Mouse (Mus musculus) inflammation-experienced regulatory T-cells, adult 16 weeks (primary cell): ENCODE data around the gene Vmn2r92. TPM values are rescaled to one million over a fixed set of nuclear protein-coding genes. Genes with fewer than 3 reads are reported as not detected.

Source experiments
- polyA plus RNA-seq: library from polyadenylated mRNA; unstranded; fragments of 100-300 nt; shearing (Covaris generic); gene quantifications from one replicate; pipeline ENCODE4 v1.2.1, GENCODE M21; 2017

Vmn2r92 gene
- polyA plus RNA-seq, result 0.06 TPM

DNA sequence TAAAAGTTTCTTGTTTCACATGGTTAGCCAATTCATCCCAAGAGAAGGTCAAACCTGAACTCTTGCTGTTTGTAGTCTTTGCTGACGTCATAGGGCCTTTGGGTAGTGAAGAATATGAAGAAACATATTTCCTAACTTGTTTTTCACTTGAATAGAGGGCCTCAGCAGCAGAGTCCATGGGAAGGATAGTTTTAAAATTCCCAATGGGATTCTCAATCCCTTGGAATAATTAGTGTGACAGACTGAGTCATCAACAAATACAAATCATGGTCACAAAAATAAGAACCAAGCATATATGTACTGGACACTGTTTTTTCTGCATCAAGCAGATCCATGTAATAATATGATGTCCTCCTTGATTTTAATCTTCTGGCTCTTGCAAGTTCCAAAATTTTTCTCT lies at the start of gene Vmn2r92:
Vmn2r92 (plus strand) TSS at position 301 of the 400 bp plus-strand sequence.

Other genes starting within 250 kb of the Vmn2r92 start
- not detected for gene Fpr-rs4, start 130.2 kb upstream of the Vmn2r92 start, polyA plus RNA-seq
- gene Vmn2r124, start 102.5 kb upstream of the Vmn2r92 start, polyA plus RNA-seq, result not detected
- not detected for gene Vmn2r91, start 66.9 kb upstream of the Vmn2r92 start, polyA plus RNA-seq
- not detected for gene Vmn2r94, start 125.9 kb downstream of the Vmn2r92 start, polyA plus RNA-seq
- gene Vmn2r93, start 146.2 kb downstream of the Vmn2r92 start, polyA plus RNA-seq, result not detected